Mouse (Mus musculus) inflammation-experienced regulatory T-cells (primary cell): ENCODE measurements around the gene Btbd35f28. TPM values are rescaled to one million over a fixed set of nuclear protein-coding genes. Genes with fewer than 3 reads are reported as not detected.

Experiments
- polyA plus RNA-seq, 2 experiments: library from polyadenylated mRNA; unstranded; fragments of 100-300 nt; shearing (Covaris generic); gene quantifications; one replicate each; pipeline ENCODE4 v1.2.1; 2017

The Btbd35f28 gene
- under 1 TPM in 1 of 2 experiments, not detected in 1; 0.55 TPM for polyA plus RNA-seq

GRCm38 (mm10) chrX:4196276-4196675 is at the start of gene Btbd35f28:
Gene Btbd35f28 (plus strand): TSS chrX:4196576.

Other genes with a start within 250 kb of the Btbd35f28 start
- gene Btbd35f16, start 239.6 kb upstream of the Btbd35f28 start, polyA plus RNA-seq: not detected
- not detected for gene Btbd35f3, start 158.9 kb upstream of the Btbd35f28 start, polyA plus RNA-seq
- gene Btbd35f20, start 94.7 kb downstream of the Btbd35f28 start, polyA plus RNA-seq: not detected
- gene Btbd35f17, start 174.1 kb downstream of the Btbd35f28 start, polyA plus RNA-seq: not detected